Mouse (Mus musculus) erythroblast, adult 5-6 weeks (primary cell): ENCODE data around the gene Anapc1. TPM values are rescaled to one million over a fixed set of nuclear protein-coding genes. Genes with fewer than 3 reads are reported as not detected.

Source experiments
- ATAC-seq: replicated peaks from 2 replicates; pipeline ENCODE4 v1.8.0; 2016; ENCODE audit warnings: moderate number of reproducible peaks, mild to moderate bottlenecking, moderate TSS enrichment, inconsistent platforms; ENCODE audit not compliant: poor library complexity, low FRiP score, severe bottlenecking
- total RNA-seq, 2 experiments: library from RNA; stranded (forward) in 1 of 2; stranded (reverse) in 1 of 2; fragments of 150-400 nt in 1 of 2; fragments of 200-764, 138-1000 nt in 1 of 2; gene quantifications; 2 replicates each; pipeline versions ENCODE4 v1.2.3 to v1.2.4; 2015 to 2017; ENCODE audit warnings: low replicate concordance in 2 of 2

The Anapc1 gene
- total RNA-seq (2015; ENCODE audit: low replicate concordance) (16.9 and 23.2 TPM in 2 replicates), total RNA-seq (2017; ENCODE audit: low replicate concordance) (26.8 and 30.1 TPM in 2 replicates)

DNA sequence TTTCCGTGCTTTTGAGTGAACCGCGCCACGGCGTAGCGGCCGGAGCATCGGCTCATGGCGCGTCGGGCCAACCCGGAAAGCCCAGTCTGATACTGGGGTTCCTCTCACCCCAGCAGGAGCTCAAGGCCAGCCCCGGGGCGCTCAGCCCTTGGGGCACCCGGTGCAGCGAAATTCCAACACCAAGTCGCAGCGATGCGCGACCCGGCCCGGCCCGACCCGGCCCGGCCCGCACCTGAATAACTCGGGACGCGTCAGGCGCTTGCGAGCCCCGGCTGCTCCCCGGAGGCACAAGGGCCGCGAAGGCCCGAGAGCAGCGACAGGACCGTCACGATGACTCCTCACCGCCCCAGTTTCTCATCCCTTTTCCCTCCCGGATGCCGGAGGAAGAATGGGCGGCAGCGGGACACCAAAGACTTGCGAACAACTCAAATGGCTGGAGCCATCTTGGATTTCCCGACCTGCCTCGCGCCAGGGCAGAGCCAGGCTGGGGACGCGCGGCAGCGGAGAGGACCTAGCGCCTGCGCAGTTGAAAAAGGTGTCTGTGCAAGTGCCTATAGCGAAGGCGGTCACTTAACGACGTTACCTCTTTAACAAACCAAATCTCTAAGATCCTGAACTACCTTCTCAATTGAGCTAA lies at the start of gene Anapc1:
Anapc1 (minus strand) TSS at position 471 of the 637 bp plus-strand sequence.
- peak; percentile 98 for ATAC-seq

DNA sequence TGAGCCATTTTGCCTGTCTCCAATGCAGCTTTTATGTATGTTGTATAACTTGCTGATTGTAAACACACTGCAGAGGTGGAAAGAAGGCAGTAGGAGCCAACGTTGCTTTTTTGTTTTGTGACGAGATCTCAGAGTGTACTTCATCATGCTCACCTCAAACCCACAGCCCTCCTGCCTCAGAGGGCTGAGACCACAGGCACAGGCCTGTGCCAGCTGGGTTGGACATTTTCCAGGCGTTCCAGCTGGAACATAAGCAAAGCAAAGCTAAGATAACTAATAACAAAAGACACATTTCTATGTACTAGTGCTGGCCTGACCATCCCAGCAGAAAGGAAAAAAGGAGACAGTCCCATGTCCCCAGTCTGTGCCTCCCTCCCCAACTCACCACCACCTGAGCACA lies 47.9 kb upstream of the Anapc1 start:
- no peak for ATAC-seq

DNA sequence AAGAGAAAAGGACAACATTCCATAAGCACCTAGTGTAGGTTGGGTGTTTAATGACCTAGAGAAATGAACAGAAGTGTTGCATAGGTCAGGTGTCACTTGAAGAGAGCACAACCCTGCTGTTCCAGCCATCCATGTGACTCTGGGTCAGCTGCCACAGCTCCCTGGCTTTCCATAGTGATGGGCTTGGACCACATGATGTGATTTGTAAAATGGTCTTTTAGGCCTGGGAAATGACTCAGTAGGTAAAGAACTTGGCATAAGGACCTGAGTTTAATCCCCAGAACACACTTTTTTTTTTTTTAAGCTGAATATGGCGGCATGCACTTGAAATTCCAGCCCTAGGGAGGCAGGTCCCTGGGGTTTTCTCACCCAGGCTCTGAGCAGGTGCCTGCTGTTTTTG lies 44.8 kb upstream of the Anapc1 start:
- no peak for ATAC-seq

DNA sequence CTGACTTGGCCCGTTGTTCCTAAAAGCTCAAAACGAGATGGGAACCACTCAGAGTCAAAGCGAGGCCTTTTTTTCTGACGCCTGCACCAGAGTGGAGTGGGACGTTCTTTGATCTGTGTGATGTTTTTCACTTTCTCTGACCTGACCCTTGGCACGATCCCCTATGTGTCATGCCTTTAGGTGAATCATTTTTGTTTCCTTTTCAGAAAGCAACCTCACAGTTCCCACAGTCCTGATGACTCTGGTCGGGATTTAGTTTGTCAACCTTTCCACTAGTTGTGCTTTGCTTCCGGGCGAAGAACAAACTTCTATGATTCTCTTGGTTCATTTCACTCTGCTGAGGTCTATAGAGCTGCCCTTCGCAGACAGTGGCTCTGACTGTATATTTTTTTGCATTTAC lies 44.3 kb upstream of the Anapc1 start:
- ATAC-seq, result no peak

DNA sequence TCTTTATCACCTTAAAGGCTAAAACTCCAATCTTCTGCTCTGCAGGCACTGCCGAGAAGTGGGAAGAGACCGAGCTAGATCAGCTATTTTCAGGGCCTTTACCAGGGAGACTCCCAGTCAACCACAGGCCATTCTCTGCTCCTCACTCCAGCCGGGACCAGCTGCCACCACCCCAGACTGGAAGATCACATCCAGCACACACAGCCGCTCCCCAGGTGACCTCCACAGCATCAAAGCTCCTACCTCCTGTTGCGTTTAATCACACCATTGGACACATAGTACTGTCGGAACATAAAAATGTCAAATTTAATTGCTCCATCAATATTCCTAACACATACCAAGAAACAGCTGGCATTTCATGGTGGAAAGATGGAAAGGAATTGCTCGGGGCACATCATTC lies 42.0 kb upstream of the Anapc1 start:
- ATAC-seq, result no peak

DNA sequence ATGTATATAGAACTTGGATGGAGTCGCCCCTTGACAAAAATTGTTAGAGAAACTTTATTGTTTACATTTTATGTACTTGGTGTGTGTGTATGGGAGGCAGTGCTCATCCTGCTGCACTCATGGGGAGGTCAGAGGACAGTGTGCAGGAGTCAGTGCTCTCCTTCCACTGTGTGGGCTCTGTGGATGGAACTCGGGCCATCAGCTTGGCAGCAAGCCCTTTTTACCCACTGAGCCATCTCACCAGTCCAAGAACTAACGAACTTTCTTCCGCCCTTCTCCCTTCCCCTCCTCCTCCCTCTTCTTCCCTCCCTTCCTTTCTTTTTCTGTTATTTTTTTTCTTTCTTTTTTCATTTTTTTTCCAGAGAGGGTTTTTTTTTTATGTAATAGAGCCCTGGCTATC lies 40.9 kb upstream of the Anapc1 start:
- no peak for ATAC-seq

DNA sequence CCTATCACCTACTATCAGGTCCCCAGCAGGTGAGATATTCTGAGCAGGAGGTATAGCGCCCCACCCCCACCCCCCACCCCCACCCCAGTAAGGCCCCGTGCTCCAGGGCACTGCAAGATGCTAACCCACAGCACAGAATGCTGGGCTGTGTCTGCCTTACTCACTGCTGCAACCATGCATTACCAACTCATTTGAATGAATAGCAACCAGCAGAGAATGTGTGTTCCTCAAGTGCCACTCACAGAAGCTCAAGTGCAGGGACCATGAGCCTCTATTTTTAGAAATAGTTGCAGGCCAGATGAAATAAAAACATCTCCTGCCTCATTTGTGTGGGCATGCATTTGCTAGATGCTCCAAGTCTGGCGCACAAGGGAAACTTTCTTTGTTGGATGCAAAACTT lies 40.4 kb upstream of the Anapc1 start:
- ATAC-seq, result no peak

DNA sequence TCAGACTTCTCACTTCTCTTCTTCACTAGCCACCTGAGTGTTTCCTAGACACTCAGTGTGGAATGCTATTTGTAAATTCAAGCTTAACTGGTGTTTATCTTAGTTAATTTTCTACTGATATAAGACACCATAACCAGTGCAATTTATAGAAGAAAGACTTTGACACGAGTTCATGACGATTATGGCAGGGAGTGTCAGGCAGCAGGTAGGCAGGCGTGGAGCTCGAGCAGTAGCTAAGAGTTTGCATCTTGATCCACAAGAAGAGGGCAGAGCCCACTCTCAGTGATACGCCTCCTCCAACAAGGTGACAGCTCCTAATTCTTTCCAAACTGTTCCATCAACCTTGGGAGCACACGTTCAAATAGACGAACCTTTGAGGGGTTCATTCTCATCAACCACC lies 39.4 kb upstream of the Anapc1 start:
- ATAC-seq, result no peak

DNA sequence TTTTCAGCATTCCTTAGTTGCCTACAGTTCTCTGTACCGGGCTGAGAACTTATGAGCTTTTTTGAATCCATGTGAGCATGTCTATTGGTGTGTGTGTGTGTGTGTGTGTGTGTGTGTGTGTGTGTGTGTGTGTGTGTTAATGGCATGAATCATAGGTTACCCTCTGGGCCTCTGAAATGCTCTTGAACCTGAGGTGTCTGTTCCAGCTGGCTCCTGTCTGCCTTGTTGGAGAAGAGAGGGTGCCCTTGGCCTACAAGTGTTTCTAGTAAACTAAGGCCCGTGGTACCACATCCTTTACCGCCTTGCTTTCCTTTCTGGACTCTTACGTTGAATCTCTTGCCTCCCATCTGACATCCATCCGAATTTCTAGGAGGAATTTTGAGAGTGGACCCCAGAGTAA lies 38.9 kb upstream of the Anapc1 start:
- ATAC-seq, result no peak

DNA sequence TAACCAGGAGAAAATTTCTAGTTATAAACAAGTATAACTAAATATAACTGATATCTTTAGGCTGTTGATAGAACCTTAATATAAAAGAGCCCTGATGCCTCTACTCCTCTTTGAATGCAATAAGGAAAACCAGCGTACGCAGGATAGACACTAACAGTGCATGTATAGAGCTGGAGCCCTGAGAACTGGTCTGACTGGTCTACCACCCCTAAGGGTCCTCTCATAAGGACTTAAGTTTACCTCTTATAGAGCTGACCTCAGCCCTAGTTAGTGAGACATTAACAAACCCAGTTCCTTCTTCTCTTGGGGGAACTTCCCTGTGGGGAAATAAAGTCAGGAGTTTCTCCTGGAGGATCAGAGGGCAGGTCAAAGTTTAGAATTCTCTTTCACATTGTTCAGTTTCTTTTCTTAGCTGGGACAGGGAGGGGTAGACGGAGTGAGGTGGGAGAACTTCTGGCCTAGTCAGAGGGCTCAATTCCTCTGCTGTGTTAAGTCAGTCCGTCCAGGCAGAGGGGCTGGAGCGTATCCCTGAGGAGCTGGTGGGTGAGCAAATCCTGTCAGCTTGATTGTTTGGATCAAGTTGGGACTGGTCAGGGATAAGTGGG lies 35.0 kb upstream of the Anapc1 start:
- ATAC-seq, result no peak

DNA sequence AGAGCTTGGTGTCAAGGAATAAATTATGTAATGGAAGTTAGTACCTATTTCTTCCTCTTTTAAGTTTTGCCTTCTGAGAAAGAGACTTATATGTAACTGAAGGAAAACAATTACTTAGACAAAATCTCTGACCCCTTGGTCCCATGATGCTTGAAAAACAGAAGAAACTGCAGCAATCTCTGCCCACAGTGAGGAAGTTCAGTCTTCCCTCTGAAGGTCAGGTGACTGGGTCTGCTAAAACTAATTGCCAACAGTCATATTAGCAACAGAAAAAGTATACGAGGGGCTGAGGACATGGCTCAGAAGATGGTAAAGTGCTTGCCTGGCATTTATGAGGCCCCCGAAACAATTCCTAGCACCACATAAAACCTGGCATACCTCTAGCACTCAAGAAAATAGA lies 32.2 kb upstream of the Anapc1 start:
- ATAC-seq, result no peak

DNA sequence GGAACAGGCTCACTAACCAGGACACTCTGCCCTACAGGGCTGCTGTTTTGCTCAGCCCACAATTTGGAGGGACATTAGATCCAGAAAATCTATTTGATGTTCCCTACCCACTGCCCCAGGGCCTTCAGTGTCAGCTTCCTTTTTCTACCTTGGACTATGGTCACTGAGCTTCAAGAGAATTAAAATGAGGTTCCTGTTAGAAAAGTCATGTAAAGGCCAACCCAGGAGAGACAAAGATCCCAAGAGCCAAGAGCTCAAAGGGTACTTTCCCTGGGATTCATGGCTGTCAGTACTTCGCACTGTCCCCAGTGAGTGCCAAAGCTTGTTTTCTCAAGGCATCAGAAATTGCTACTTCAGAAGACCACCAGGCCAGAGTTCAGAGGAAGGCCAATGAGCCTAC lies 28.8 kb upstream of the Anapc1 start:
- no peak for ATAC-seq

DNA sequence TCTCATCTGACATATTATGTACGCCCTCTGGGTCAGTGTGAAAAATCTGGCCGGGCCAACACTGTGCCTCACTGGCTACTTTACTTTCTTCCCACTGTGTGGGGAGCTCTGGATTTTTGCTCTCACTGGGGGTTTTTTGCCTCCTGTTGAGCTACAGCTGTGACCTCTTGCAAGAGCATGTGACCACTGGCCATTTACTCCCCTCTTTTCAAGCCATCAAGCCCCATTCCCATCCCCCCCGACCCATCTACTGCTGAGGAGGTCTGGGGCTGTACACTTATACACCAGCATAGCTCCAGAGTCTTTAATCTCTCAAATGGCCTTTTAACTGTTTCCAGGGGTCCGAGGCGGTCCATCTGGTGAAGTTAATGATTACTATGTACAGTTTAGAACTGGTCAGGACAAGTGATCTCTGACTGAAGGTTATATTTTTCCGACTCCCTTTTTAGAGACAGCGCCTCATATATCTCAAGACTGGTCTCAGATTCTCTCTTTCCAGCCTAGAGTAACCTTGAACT lies 27.6 kb upstream of the Anapc1 start:
- no peak for ATAC-seq

DNA sequence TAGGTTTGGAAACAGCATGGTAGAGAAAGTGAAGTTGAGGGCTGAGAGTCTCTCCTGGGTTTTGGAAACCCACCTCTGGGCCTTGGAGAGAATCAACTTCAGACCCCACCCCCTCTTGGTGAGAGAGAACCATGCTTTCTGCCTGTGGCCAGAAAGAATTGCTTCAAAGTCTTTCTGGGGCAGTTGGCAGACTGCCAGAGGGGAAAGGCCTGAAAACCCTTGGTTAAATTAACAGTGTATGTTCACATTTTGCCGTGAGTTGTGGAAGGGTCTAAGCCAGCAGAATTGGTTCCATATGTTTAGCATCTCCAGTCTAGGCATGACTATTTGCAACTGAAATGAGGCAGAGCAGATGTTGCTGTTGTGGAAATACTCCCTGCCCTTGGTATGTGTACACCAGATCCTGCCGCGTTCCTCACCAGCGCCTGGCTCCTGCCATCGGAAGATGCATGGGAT lies 26.4 kb upstream of the Anapc1 start:
- ATAC-seq, result no peak

DNA sequence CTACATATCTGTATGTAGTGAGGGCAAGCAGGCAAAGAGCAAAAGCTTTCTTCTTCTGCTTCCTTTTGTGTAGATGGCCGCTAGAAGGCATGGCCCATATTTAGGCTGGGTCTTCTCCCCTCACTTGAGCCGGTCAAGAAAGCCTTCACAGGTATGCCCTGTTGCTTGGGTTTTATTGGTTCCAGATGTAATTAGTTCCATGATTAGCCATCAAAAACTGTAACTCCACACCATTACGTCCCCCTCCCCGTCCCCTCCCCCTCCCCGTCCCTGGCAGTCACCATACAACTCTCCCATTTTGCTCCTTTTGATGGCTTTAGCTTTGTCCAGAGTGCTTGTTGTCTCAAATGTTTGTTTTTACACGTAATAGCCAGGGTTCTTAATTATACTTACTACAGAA lies 25.7 kb upstream of the Anapc1 start:
- no peak for ATAC-seq

DNA sequence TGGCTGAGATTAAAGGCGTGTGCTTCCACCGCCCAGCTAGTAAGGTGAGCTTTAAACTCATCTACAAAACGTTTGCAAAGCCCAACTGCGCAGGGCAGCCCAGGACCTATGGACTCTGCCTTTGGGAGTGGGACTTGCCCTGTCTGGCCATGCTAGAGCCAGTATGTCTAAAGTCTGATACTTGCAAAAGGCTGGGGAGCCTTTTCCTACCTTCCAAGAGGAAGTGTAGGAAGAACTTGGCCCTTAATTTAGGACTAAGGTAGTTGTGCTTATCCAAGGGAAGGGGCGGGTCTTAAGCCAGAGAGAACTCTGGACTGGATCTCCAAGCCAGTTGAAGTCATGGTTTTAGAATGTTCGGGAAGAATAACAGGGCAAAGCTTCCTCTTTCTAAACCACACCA lies 23.4 kb upstream of the Anapc1 start:
- ATAC-seq, result no peak

DNA sequence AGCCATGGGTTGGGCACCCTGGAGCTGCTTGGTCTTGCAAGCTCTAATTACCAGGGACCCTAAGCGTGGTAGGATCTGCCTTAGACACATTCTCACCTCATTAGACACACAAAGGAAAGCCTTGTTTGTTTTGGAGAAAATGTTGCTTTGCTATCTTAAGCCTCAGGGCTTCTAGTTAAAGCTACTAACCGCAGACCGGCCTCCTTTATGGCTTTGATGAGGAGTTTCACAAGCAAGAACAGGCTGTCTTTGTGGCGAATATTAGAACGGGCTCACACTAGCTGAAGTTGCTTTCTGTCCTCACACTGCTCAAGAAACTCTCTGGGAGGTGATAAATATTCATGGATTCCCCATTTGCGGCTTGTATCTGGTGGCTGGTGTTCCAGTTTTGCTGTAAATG lies 22.1 kb upstream of the Anapc1 start:
- no peak for ATAC-seq

DNA sequence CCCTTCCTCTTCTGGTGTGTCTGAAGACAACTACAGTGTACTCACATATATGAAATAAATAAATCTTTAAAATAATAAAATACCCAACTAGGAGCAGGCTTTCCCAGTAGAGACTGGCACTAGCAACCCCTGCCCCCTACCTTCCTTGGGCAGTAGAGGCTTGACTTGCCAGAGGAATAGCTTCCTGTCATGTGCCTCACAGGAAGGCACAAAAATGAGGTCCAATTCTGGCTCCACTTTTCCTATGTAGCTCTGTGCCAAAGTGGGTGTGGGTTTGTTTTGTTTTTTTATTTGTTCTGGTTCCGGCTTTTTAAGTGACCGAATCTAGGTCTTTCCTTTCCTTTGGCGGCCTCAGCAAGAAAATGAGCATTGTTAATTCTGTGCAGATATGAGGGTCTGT lies 17.3 kb upstream of the Anapc1 start:
- no peak for ATAC-seq

DNA sequence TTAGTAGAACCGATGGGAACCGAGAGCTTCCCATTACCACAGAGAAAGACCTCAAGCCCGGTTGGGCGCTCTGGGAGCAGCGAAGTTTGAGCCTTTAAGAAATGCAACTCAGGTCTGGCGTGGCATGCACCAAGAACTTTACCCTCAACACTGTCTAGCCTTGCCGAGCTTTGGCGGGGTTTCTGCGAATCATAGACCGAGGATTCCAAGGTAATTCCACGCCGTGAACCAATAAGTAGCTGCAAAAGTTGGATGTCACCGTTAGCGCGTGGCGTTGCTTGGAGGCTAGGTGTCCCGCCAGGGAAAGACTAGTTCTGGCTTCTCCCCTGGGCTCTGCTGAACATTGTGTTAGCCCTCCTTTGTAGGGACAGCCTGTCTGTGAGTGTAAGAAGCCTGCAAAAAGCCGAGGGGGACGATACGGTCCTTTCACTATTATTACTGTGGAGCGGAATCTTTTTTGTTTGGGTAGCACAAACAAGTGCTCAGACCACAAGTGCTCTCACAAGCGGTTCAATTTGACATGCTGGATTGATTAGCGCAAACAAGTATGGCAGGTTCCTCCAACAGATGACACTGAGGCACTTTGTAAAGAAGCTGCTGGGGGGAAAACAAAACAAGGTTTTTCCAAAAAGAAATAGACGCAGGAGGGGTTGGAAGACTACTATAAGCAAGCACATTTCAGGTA lies 12.2 kb upstream of the Anapc1 start:
- no peak for ATAC-seq

DNA sequence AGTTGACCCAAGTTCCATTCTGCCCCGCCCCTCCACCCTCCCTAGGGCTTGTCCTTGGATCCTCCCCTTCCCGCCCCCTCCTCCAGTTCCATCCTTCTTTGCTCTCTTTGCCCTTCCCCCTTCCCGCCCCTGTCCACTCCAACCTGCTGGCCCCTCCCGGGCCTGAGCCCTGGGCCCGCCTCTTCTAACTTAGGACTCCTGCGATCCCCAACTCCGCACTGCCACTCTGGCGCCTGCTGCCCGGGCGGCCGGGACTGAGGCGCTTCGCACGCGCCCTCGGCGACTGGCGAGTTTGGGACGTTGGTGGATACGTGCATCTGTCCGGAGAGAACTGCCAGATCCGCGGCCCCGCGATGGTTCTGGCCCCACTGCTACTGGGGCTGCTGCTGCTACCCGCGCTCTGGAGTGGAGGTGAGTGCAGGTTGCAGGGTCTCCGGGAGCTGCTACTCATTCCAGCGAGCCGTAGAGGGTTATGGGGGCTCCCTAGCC lies 11.5 kb upstream of the Anapc1 start, which contains the start of gene Mertk:
Mertk (plus strand) TSS at position 264 of the 489 bp plus-strand sequence.
- no peak for ATAC-seq
